Mouse (Mus musculus): ENCODE measurements around the gene Ifrd2. TPM values are rescaled to one million over a fixed set of nuclear protein-coding genes. Genes with fewer than 3 reads are reported as not detected.

Ifrd2 gene
- polyA plus RNA-seq, 2 experiments, result 135 to 149 TPM

DNA sequence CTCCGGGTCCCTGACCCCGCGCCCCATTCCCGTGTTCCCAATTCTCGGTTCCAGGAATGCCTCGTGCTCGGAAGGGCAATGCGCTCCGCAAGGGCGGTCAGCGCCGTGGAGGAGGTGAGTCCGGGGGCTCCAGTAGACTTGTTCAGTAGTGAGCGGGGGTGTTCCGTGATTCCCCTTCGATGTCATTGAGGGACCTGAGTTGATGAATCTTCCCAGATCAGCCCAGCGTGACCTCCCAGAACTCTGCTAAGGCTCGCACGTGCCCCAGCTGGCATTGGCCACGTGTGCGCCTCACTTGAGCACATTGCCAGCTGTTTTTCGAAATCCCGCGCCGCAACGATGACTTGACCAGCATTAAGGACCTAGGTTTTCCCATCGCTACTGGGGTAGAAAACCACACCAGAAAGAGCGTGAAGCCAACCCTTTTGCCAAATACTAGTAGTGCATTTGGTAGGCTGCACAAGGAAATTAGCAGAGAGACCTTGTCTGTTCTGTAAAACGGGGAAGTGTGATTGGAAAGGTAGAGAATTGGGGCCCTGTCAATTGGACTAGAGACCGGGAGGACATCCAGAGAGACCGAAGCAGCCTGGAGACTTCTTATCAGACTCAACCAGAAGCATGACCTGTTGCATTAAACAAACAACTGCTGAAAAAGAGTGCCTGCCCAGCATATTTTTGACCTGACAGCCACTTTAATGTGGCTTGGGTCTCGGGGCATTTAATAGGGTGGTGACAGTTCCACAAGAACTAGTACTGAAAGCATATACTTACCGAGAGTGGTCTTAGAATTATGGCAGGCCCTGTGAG, 594 bp downstream of the Ifrd2 start:
- ATAC-seq (ENCODE audit: insufficient read depth) (peak; percentile 21), DNase-seq (ENCODE audit: low read depth in 3 of 3, low spot score in 3 of 3) (peak; percentile 73 to 79 (median 77))
- Histone ChIP-seq H3K4me3 (ENCODE audit: insufficient read depth in 1 of 2, low read depth in 2 of 2, low read length in 2 of 2) (peak overlapping the region; percentile 83 to 98), H3K27ac (peak overlapping the region; percentile 97), H3K9me3 (ENCODE audit: control insufficient read depth, low read length) (no peaks in the 10 kb centered on the region), H3K4me2 (ENCODE audit: low read depth) (peak overlapping the region; percentile 97), H3K36me3 (replicated peaks; ENCODE audit: control insufficient read depth, insufficient read depth, low read depth) (peaks cover 44% of the 10 kb centered on the region), H3K9ac (replicated peaks) (peak overlapping the region; percentile 90), H3K27me3 (ENCODE audit: control insufficient read depth, insufficient read depth, low read length) (no peaks in the 10 kb centered on the region), H3K4me1 (replicated peaks; ENCODE audit: control insufficient read depth in 2 of 2, insufficient read depth in 2 of 2, low read length in 1 of 2) (peaks cover 24 to 28% of the 10 kb centered on the region in 2 experiments)
- under 1% methylated on average over 33 of the region's 33 CpGs for WGBS (ENCODE audit: insufficient replicate concordance)
- TF ChIP-seq CTCF (IDR thresholded peaks at IDR 0.05; ENCODE audit: low read depth) (no peak), EP300 (IDR thresholded peaks at IDR 0.05; ENCODE audit: low read depth) (peak; percentile 72)

GRCm38 (mm10) chr9:107590058-107590772, 2.8 kb downstream of the Ifrd2 start:
- Histone ChIP-seq H3K9ac (replicated peaks) (peak overlapping the region; percentile 90), H3K27ac (peak overlapping the region; percentile 97), H3K4me3 (ENCODE audit: insufficient read depth in 1 of 2, low read depth in 2 of 2, low read length in 2 of 2) (peak overlapping the region; percentile 83 to 98), H3K27me3 (ENCODE audit: control insufficient read depth, insufficient read depth, low read length) (no peaks in the 10 kb centered on the region), H3K4me2 (ENCODE audit: low read depth) (peak overlapping the region; percentile 97), H3K36me3 (replicated peaks; ENCODE audit: control insufficient read depth, insufficient read depth, low read depth) (peaks cover 62% of the 10 kb centered on the region), H3K4me1 (replicated peaks; ENCODE audit: control insufficient read depth in 2 of 2, insufficient read depth in 2 of 2, low read length in 1 of 2) (peaks cover 24 to 28% of the 10 kb centered on the region in 2 experiments), H3K9me3 (ENCODE audit: control insufficient read depth, low read length) (no peaks in the 10 kb centered on the region)
- WGBS (ENCODE audit: insufficient replicate concordance), result 59% methylated on average over 25 of the region's 25 CpGs
- TF ChIP-seq CTCF (IDR thresholded peaks at IDR 0.05; ENCODE audit: low read depth) (peak; percentile 63), EP300 (IDR thresholded peaks at IDR 0.05; ENCODE audit: low read depth) (no peak)
- DNase-seq (ENCODE audit: low read depth in 3 of 3, low spot score in 3 of 3) (peak in 2 of 3 experiments; percentile 63 to 68), ATAC-seq (ENCODE audit: insufficient read depth) (peak; percentile 6; the same call in 1 of the 2 replicates)

DNA sequence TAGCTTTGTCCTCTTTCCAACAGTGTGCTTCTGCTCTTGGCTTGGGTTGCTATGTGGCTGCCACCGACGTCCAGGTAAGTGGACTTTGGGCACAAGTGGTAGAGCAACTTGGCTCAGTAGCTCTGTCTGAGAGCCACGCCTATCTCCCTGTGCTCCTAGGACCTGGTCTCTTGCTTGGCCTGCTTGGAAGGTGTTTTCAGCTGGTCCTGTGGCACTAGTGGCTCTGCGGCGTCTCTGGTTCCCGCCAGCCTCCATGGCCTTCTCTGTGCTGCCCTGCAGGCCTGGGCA, 3.3 kb downstream of the Ifrd2 start:
- peaks cover 62% of the 10 kb centered on the region for H3K36me3 ChIP-seq (replicated peaks; ENCODE audit: control insufficient read depth, insufficient read depth, low read depth)

GRCm38 (mm10) chr9:107593101-107593976, 5.9 kb downstream of the Ifrd2 start:
- Histone ChIP-seq H3K4me3 (ENCODE audit: insufficient read depth in 1 of 2, low read depth in 2 of 2, low read length in 2 of 2) (no peak overlapping the region), H3K4me1 (replicated peaks; ENCODE audit: control insufficient read depth in 2 of 2, insufficient read depth in 2 of 2, low read length in 1 of 2) (peaks cover 13 to 18% of the 10 kb centered on the region in 2 experiments; a peak in 3 of 4 replicates), H3K9ac (replicated peaks) (no peak overlapping the region), H3K36me3 (replicated peaks; ENCODE audit: control insufficient read depth, insufficient read depth, low read depth) (peaks cover 62% of the 10 kb centered on the region), H3K27me3 (ENCODE audit: control insufficient read depth, insufficient read depth, low read length) (no peaks in the 10 kb centered on the region; the same call in 1 of the 2 replicates), H3K9me3 (ENCODE audit: control insufficient read depth, low read length) (no peaks in the 10 kb centered on the region), H3K4me2 (ENCODE audit: low read depth) (no peak overlapping the region), H3K27ac (no peak overlapping the region)
- TF ChIP-seq EP300 (IDR thresholded peaks at IDR 0.05; ENCODE audit: low read depth) (no peak), CTCF (IDR thresholded peaks at IDR 0.05; ENCODE audit: low read depth) (no peak)
- DNase-seq (ENCODE audit: low read depth in 3 of 3, low spot score in 3 of 3), result no peak
- 88% methylated on average over 11 of the region's 11 CpGs for WGBS (ENCODE audit: insufficient replicate concordance)
- no peak for ATAC-seq (ENCODE audit: insufficient read depth)

More for the DNA sequence above, 3.3 kb downstream of the Ifrd2 start:
- Histone ChIP-seq H3K9ac (replicated peaks) (peak overlapping the region; percentile 90; the same call in 1 of the 2 replicates), H3K27ac (peak overlapping the region; percentile 97), H3K4me3 (ENCODE audit: insufficient read depth in 1 of 2, low read depth in 2 of 2, low read length in 2 of 2) (peak overlapping the region; percentile 83 to 98; a peak in 3 of 4 replicates), H3K27me3 (ENCODE audit: control insufficient read depth, insufficient read depth, low read length) (no peaks in the 10 kb centered on the region), H3K4me2 (ENCODE audit: low read depth) (peak overlapping the region; percentile 97), H3K9me3 (ENCODE audit: control insufficient read depth, low read length) (no peaks in the 10 kb centered on the region), H3K4me1 (replicated peaks; ENCODE audit: control insufficient read depth in 2 of 2, insufficient read depth in 2 of 2, low read length in 1 of 2) (peaks cover 24 to 28% of the 10 kb centered on the region in 2 experiments)
- DNase-seq (ENCODE audit: low read depth in 3 of 3, low spot score in 3 of 3) (no peak), ATAC-seq (ENCODE audit: insufficient read depth) (no peak)
- WGBS (ENCODE audit: insufficient replicate concordance), result 88% methylated on average over 6 of the region's 6 CpGs
- TF ChIP-seq CTCF (IDR thresholded peaks at IDR 0.05; ENCODE audit: low read depth), result no peak
- TF ChIP-seq EP300 (IDR thresholded peaks at IDR 0.05; ENCODE audit: low read depth), result no peak

Data from liver, embryonic 14.5 days (tissue).